Mouse (Mus musculus) activated CD4-positive, CD25-positive, alpha-beta regulatory T cell, adult 4 months (primary cell): Measurements from ENCODE around the gene Myoz1. TPM values are rescaled to one million over a fixed set of nuclear protein-coding genes. Genes with fewer than 3 reads are reported as not detected.
"Not testable (repeated sequence)": the region's sequence is repeated elsewhere in the genome, so short reads cannot be mapped to it uniquely, and the experiment has no call there.

Experiments
- ATAC-seq: one replicate; pipeline ENCODE4 v1.8.0; 2017
- polyA plus RNA-seq, 2 experiments: library from polyadenylated mRNA; unstranded; fragments of 100-300 nt; shearing (Covaris generic); gene quantifications; one replicate each; pipeline ENCODE4 v1.2.1; 2017

Gene Myoz1
- not detected for polyA plus RNA-seq

- no peak for ATAC-seq
These were observed at the start of gene Myoz1 for GRCm38 (mm10) chr14:20656361-20656760. Gene Myoz1, minus strand, starts transcription at chr14:20656540.

DNA sequence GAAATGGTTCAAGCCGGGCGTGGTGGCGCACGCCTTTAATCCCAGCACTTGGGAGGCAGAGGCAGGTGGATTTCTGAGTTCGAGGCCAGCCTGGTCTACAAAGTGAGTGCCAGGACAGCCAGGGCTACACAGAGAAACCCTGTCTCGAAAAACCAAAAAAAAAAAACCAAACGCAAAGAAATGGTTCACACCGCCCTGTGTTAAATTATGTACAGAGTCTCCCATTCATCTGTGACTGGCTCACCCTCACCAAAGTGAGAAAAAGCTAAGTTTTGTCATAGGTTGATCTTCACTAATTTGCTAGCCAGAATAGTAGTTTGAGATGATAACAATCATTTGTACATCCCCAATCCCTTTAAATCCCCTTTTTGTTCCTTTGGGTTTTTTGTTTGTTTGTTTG, 47.1 kb upstream of the Myoz1 start:
- ATAC-seq = not testable (repeated sequence)

DNA sequence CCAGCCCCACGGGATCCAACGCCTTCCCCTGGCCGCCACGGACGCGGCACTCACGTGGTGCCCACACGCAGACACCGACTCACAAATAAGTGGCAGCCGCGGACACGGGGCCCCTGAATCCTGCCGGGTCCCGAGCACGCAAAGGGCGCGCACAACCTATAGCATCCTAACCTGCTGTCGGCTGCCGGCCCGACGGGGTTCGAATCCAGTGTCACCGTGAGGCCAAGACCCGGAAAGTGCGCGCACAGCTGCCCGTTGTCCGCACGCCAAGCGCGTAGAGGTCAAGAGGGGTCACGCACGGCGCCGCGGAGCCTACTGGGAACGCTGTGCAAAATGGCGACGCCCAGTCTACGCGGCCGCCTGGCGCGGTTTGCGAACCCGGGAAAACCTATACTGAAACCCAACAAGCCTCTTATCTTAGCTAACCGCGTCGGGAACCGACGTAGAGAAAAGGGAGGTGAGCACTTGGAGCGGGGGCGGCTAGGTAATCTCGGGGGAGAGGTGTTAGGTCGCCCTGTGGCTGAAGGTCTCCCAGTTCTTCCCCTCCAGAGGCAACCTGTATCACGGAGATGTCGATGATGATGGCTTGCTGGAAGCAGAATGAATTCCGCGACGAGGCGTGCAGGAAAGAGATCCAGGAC, 46.5 kb upstream of the Myoz1 start, which contains the start of gene Chchd1:
Gene Chchd1, plus strand, starts transcription at position 266 of the 641 bp plus-strand sequence.
- ATAC-seq = peak; percentile 65

DNA sequence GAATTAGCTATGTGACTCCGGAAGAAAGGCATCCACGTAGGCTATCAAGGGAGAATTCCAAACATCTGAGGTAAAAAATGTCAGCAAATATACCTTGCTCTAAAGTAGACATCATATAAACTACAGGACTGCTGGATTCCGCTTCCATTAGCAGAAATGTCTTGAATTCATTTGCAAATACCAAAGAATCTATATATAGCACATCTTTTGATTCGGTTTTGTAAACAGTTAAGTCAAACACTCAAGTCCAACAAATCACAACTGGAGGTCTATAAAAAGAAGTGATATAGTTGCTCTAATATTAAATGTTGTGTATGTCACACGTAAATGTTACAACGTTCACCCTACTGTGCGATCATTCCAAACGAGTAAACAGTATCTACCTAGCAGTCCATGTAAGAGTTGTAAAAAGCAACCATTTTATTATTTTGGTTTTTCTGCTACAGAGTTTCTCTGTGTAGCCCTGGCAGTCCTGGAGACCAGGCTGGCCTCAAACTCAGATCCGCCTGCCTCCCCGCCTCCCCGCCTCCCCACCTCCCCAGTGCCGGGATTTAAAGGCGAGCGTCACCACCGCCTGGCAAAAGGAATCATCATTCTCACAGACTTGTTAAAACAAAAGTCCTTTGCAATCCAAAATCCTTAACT, 45.9 kb upstream of the Myoz1 start:
- no peak for ATAC-seq

DNA sequence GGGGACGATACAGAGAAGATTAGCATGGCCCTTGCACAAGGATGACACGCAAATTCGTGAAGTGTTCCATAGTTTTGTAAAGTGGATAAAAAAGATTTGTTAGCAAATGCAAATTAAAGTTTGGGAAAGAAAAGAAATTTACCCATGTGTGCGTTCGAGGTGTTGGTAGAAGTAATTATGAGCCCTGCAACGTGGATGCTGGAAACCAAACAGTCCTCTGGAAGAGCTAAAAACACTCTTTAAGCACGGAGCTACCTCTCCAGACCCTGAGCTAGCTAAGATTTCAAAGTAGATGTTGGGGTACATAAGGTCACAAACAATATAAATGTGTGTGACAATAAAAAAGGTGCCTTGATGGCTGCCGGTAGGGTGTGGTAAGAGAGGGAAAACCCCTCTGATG, 45.2 kb upstream of the Myoz1 start:
- no peak for ATAC-seq

- no peak for ATAC-seq
These were observed 44.0 kb upstream of the Myoz1 start for GRCm38 (mm10) chr14:20700362-20700761.

DNA sequence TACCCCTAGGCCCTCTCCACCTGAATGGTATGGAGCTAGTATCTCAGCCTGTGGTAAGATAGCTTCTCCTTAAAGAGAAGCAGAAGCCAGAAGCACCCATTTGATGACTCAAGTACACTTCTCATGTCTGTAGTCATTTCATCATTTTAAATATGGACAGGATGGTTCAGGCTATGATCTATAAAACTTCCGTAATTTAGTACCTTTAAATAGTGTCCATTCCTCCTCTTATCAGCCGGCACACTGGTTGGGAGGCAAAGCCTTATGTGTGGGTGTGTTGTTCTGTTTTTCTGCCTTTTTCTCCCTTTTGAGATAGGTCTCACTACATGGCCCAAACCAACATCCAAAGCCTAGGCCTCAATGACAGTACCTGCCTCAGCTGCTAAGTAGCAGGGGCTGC, 42.2 kb upstream of the Myoz1 start:
- ATAC-seq = no peak

- ATAC-seq = no peak
These were observed 40.6 kb upstream of the Myoz1 start for GRCm38 (mm10) chr14:20696986-20697385.

DNA sequence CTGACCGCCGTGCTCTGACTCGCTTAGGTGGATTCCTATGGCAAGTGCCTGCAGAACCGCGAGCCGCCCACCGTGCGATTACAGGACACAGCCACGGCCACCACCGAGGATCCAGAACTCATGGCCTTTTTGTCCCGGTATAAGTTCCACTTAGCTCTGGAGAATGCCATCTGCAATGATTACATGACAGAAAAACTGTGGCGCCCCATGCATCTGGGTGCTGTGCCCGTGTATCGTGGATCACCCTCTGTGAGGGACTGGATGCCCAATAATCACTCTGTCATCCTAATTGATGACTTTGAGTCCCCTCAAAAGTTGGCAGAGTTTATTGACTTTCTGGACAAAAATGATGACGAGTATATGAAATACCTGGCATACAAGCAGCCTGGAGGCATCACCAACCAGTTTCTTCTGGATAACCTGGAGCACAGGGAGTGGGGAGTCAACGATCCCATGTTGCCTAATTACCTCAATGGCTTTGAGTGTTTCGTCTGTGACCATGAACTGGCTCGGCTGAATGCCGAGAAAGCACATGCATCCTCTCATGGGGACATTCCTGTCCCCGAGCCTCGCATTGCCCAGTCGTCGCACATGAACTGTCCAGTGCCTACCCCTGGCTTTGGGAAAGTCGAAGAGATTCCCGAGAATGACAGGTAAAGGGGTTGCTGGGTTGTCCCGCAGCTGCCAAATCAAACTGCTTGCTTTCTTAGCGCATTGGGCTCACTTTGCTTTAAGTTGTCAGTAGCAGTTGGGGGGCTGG, 39.6 kb upstream of the Myoz1 start:
- no peak for ATAC-seq

DNA sequence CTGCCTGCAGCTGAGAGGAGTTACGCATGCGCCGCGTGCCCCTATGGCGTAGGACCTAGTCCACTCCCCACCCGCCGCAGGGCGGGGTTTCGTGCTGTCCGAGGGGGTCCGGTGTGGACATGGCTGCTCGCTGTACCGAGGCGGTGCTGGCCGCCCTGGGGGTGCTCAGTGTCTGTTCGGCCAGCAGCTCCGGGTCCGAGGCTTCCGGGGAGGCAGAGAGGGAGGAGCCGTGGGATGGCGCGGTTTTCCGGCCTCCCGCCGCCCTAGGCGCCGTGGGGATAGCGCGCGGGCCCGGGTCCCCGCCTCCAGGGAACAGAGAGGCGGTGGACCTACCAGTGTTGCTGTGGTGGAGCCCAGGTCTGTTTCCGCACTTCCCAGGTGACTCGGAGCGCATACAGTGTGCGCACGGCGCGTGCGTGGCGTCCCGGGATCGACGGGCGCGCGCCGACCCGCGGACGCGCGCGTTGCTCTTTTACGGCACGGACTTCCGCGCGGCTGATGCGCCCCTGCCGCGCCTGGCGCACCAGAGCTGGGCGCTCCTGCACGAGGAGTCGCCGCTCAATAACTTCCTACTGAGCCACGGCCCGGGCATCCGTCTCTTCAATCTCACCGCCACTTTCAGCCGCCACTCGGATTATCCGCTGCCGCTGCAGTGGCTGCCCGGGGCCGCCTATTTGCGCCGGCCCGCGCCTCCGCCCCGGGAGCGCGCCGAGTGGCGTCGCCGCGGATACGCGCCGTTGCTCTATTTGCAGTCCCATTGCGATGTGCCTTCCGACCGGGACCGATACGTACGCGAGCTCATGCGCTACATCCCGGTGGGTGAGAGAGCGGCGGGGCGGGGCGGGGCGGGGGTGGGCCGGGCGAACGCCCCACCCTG, 38.8 kb upstream of the Myoz1 start, which contains the start of gene Fut11:
Gene Fut11, plus strand, starts transcription at position 85 of the 877 bp plus-strand sequence.
- ATAC-seq = peak; percentile 83

- no peak for ATAC-seq
These were observed 38.0 kb upstream of the Myoz1 start for GRCm38 (mm10) chr14:20694185-20694883.

GRCm38 (mm10) chr14:20693589-20694101, 37.3 kb upstream of the Myoz1 start:
- ATAC-seq = no peak

DNA sequence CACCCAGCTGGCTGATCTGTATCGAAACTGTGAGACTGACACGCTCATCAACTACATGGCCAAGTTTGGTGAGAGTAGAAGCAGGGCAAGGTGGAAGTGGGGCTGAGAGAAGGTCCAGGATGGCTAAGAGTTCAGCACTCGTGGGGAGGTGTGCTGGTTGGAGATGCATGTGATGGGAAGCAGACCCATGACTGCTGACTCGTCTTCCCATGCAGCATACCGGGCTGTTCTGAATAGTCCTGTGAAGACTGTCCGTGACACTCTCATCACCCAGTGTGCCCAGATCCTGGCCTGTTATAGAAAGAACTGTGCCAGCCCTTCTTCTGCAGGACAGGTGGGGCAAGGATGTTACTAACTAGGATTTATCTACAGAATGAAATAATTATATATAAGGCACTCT, 35.4 kb upstream of the Myoz1 start:
- ATAC-seq = no peak

DNA sequence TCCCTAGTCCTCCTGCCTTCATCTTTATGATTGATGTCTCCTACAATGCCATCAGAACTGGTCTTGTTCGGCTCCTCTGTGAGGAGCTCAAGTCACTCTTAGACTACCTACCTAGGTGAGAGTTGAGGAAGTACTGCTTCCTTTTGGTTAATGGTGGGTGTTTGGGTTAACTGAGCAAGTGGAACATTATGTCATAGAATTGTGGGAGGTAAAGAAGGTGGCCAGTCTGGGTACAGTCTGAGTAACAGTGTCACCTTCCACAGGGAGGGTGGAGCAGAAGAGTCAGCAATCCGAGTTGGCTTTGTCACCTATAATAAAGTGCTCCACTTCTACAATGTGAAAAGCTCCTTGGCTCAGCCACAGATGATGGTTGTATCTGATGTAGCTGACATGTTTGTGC, 32.7 kb upstream of the Myoz1 start:
- ATAC-seq = peak; percentile 16

DNA sequence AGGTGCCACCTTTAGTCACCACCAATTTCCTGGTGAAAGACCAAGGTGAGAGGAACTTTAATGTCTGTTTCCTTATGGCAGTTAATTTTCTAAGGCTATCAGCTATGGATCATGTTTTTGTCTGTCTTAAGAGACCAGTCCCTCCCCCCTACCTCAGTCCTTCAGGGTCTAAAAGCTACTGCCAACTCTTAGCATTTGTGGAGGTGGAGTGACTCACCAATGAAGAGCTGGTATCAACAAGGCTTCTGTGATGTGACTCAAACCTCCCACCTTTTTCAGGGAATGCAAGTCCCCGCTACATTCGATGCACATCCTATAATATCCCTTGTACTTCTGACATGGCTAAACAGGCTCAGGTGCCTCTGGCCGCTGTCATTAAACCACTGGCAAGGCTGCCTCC, 30.2 kb upstream of the Myoz1 start:
- ATAC-seq = no peak

- ATAC-seq = peak; percentile 97
These were observed 26.2 kb upstream of the Myoz1 start for GRCm38 (mm10) chr14:20682498-20682897.

DNA sequence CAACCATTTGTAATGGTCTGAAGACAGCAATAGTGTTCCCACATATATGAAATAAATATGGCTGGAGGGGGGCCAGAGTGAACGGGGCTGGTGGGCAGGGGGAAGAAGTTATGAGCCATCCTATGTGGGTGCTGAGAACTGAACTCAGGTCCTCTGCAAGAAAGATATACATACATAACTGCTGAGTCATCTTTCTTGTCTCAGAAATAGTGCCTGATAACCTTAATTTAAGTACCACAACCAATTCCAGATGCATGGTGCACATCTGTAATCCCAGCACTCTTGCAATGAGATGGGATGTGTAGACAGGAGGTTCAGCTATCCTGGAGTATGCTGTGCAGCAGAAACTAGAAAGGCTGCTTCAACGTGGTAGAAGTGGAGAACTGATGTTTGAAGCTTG, 25.4 kb upstream of the Myoz1 start:
- ATAC-seq = no peak

- no peak for ATAC-seq
These were observed 21.6 kb upstream of the Myoz1 start for GRCm38 (mm10) chr14:20677906-20678305.

DNA sequence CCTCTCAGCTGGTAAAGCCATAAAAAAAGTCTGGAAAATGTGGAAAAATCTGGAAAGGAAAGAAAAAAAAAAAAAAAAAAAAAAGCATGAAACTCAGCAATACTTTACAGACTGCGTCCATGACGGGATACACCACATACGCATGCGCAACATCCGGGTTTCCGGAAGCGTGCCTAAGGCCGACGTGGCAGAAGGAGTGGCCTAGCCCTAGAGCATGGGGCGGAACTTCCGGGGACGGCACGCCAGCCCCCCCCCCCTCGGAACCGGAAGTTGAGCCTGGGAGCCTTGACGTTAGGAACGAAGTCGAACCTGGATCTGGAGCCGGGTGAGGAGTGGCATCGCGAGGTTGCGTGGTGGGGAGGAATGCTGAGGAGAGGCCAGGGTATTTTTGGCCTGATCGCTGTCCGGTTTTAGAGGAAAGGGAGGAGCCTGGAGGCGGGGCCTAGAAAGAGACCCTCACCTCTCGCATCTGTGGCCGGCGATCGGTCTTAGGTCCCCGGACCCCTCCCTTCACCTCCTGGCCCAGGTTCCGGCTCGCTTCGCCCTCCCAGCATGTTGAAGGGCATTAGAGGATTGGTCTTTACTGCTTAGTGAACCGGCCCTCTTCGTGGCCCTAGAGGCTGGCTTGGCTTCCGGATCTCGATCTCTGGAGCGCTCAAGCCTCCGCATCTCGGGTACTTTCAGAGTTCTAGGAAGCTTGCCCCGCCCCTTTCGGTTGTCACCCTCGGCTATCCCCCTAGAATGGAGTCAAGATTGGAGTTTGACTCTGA, 17.9 kb upstream of the Myoz1 start, which contains the start of gene Sec24c:
Gene Sec24c, plus strand, starts transcription at position 245 of the 770 bp plus-strand sequence.
- ATAC-seq = peak; percentile 87

GRCm38 (mm10) chr14:20673735-20674063, 17.4 kb upstream of the Myoz1 start:
- peak; percentile 29 for ATAC-seq

DNA sequence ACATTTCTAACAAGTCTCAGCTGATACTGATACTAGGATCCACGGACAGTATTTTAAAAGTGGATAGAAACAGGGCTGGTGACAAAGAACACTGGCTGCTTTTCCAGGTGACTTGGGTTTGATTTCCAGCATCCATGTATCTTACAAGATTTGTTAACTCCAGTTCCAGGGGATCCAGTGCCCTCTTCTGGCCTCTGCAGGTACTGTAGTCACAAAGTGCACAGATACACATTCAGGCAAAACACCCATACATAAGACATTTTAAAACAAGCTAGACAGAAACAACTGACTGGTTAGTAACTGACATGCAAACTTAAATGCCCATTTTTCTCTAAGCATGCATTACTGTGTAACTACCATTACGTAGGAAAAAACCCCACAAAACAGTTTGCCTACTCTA, 16.6 kb upstream of the Myoz1 start:
- no peak for ATAC-seq
